Mouse (Mus musculus): ENCODE measurements around the gene Ndufaf8.

DNA sequence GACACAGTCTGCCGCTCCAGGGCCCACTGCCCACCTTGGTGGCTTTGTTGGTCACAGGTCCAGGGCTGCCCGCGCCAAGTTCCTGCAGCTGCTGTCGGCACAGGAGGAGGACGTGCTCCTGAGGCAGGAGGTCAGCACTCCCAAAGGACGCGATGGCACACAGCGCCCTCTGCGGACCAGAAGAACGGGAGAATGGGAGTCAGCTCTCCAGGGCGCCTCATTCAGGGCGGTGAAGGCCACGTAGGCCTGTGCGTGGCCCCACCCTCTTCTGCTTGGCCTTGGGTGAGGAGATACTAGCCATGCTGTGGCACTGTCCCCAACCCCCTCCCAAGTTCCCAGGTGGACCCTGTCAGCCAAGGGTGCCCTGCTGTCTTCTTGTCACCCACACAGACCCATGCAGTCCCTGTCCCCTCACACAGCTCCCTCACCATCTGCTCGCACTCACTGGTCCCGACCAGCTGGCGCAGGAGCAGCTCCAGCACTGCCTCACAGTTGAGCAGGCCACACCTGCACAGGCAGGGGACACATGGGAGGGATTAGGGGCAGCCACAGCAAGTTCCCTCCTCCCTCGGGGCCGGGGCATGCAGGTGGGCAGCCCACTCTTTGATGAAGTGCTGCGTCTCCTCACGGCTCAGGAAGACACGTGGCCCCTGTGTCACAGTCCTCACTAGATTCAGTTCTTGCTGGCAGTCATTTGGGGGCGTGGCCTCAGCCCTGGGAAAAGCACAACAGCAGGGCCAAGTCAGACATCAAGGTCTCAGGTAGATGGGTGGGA lies 5.7 kb upstream of the Ndufaf8 start:
- peak; percentile 26; the same call in 1 of the 2 replicates for TF ChIP-seq CTCF (IDR thresholded peaks at IDR 0.05; ENCODE audit: borderline replicate concordance, insufficient read depth, low read length)
- TF ChIP-seq POLR2A (IDR thresholded peaks at IDR 0.05; ENCODE audit: low read depth, low read length), result no peak
